Mouse (Mus musculus) left cerebral cortex, postnatal 25 days (tissue): ENCODE results near the gene Adamtsl1. TPM values are rescaled to one million over a fixed set of nuclear protein-coding genes. Genes with fewer than 3 reads are reported as not detected.

ENCODE experiments used
- DNase-seq, 2 experiments: peaks; one replicate each; pipeline ENCODE4 v3.0.0; 2022; ENCODE audit warnings: low spot score in 2 of 2, mixed read lengths in 1 of 2
- intact Hi-C: fragments of 180-260 bp; cut with DNase I; formaldehyde crosslinking; loops from one replicate; pipeline ENCODE4 v1.15.1; 2025
- total RNA-seq, 2 experiments: library from RNA; stranded (reverse); gene quantifications; 2 replicates each; pipeline ENCODE4 v1.2.3; 2021

The Adamtsl1 gene
- total RNA-seq, 2 experiments from 2014 or later: 3.8 to 5.0 TPM

DNA sequence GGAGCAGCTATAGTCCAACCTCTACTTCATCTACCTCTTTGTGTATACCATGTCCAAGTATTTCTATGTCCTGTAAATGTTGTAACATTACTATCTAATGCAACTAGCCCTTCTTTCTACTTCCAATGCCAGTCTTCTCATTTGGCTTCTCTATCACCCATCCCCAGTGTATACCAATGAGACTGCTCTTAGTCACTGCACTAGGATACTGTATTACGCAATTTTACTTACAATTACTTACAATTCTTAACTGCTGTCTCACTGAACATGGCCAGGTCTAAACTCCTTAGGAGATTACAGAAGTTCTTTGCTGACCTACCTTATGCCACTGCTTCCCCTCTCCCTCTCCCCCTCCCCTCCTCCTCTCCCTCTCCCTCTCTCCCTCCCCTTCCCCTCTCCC lies 505.0 kb downstream of the Adamtsl1 start:
- intact Hi-C loops: no loop called here

DNA sequence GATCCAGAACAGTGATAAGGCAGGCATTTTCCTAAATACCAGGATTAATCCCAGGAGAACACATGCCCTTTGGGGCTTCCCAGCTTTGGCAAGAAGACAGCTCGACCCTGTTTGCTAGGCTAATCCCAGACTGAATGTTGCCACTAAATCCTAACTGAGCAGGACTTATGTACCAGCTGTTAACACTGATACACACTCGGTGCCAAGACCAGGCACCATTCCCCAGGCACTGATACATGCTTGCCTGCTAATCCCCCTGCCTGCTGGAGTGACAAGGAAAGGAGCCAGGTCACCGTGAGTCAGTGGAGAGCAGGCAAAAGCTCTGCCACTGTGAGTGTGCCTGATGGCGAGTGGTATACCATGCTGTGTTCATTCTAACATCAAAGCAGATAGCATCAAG lies 505.6 kb downstream of the Adamtsl1 start:
- DNase-seq: no peak
- intact Hi-C loops: no loop called here

More for the DNA sequence above, 505.0 kb downstream of the Adamtsl1 start:
- DNase-seq: no peak

DNA sequence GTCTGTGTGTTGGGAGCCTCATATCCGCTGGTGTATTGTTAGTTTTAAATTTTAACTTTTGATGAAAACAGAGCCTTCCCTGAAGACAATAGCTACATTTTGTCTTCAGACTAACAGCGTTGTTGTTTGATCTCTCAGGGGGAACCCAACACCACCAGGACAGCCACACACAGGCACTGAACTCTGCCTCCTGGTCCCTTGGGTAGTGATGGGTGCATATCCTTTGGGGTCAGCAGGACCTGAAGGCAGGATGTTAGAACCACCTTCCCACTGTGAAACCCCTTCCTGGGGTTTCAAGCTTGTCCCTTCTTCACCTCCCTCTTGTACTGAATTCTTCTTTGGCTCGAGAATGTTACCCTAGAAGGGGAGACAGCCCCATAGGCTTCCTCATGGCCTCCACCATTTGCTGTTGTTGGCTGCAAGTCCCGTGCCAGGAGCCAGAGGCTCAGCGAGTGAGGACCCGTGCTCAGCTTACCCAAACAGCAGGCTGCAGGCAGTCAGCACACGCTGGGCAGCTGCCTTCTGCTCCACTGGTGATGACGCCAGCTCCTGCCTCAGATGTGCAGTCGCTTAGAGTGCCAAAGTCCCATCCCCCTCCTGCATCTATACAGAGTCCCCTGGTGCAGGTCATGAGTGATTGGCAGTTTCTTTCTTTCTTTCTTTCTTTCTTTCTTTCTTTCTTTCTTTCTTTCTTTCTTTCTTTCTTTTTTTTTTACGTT lies 506.6 kb downstream of the Adamtsl1 start:
- intact Hi-C loops: loop anchor here (10.0 kb wide), 1 partner anchor 856 kb away; no protein-coding TSS in a partner anchor
- DNase-seq: peak in 1 of 2 experiments; percentile 9

DNA sequence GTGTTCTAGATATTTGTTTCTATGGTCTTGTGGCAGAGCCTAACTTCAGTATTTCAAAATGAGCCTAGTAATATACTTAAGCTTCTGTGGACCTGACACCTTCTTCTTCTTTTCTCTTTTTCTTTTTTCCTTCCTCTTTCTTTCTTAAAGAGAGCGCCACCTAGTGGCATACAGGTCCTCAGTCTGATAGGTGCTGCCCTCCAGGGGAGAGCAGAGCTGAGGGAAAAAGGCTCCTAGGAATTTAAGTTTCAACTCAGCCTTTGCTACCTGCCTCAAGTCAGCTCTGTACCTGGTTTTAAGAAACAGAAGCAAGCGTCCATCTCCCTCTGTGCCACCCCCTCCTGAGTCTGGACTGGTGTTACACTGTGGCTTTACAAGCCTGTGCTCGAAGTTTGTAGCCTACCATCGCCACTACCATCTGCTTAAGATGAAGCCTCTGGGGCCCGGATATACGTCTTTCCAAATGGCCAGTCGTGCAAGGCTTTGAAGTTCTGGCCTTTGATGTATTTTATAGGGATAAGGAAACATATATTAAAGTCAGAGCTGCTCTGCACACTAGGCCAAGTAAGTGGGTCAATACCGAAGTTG lies 510.7 kb downstream of the Adamtsl1 start:
- intact Hi-C loops: loop anchor here (1.0 to 10.0 kb wide), 2 partner anchors 193 to 860 kb away; no protein-coding TSS in a partner anchor
- DNase-seq: peak; percentile 24 to 42

DNA sequence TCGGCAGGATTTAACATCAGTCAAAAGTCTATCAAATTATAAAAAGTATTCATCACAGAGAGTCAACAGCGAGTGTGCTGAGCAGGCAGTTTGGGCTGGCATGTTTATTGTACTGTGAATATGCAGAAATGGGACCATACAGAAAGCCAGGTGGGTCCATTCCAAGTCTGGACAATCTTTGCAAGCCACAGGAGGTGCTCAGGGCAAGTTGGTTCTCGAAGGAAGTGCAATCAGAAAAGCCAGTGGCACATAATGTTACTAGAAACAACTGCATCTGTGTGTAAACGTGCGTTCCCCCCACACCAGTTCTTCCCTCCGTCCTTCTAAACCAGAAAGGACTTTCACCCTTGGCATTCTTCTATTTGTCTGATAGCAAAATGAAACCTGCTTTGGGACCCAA lies 515.5 kb downstream of the Adamtsl1 start:
- intact Hi-C loops: loop anchor here (10.0 kb wide), 1 partner anchor 865 kb away; no protein-coding TSS in a partner anchor
- DNase-seq: no peak

DNA sequence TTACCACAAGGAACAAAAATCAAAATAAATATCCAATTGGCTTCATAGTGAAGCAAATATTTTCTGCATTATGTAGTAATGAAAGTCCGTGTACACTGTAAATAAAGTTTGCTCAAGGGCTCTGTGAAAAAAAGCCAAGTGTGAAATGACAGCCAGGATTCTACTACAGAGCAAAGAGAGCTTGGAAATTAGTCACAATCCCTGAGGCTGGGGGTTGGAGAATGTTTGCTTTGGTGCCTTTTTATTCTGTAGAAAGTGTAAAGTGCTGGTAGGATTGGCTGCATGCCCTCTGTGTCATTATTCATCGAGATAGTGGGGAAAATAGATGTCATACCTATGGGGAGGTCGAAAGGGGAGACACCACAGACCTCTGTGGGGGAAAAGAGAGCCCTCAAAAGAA lies 516.2 kb downstream of the Adamtsl1 start:
- intact Hi-C loops: no loop called here
- no peak for DNase-seq

DNA sequence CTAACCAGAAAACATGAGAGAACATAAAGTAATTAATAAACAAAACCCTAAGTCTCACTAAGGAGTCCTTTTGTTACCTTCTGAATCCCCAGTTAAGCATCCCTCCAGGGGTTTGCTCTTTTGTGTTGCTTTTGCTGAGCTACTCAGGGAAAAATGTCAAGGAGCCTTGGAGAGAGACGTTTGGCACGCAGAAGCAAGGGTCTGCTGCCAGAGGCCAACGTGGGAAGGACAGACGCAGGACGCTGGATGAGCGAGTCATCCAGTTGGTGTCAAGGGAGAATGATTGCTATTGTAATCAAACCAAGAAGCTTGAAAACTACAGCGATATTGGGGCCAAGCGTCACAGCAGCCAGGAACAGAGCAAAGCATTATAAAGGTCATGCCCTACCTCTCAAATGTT lies 517.1 kb downstream of the Adamtsl1 start:
- DNase-seq: no peak
- intact Hi-C loops: no loop called here

DNA sequence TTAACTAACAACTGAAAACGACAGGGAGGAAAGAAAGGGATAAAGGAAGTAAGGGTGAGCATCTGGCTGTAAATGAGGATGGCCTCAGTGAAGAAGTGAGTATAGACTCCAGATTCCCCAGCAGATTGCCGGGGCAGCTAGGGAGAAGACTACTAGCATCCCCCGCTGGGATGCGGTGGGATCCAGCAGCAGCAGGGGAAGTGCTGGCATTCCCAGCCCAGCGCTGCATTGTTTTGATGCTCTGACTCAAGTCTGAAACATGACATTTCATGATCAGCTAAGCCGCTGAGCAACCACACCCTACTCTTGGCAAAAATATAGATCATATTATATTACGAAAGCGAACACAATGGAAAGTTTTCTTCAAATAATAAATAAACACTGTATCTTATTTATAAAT lies 526.9 kb downstream of the Adamtsl1 start:
- DNase-seq: no peak
- intact Hi-C loops: no loop called here

DNA sequence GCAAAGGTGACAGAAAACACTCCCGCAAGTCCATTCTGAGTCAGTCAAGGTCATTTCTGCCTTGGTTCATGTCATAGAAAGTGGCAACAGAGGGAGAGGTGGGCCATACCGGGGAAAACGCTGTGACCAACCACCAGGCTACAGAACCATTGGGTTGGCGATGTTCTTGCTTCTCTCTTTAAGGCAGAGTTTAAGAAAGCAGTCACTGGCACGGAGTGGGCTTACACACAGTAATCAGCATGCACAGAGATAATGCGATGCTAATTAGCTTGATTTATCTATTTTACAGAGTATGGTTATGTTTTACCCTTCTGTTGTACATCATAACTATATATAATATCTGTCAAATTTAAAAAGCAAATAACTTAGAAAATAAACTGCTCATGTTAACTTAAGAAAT lies 531.5 kb downstream of the Adamtsl1 start:
- intact Hi-C loops: no loop called here
- no peak for DNase-seq

DNA sequence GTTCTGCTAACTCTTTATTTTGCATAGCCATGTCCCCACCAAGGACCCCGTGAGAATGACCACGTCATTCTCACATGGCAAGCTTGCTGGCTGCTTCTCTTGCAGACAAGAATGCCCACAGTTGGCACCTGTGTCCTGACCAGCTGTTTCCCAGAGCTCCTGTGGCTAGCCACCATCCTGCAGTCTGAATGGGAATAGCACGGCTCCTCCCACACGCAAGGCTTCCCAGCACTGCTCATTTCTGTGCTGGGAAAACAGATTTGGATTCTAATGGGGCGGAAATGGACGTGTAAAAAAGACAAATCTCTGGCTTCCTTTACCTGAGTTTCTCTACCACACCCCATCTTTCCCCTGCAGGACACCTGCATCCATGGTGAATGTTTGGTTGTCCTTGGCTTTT lies 531.9 kb downstream of the Adamtsl1 start:
- intact Hi-C loops: no loop called here

DNA sequence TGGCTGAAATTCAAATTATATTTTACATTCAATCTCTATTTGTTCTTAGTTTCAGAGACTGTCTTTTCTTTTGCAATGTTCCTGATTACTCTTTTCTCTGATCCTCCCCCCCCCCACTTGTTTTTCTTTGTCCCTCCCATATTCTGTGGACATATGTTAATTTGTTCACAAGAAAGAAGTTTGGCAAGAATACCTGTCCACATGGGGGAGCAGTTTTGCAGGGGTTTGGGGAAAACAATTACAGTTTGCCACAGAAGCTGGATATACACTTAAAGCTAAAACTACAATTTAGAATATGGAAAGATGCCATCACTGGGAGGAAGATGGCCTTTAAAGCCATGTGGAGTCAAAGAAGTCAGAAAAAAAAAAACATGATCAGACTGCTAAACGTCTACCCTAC lies 532.9 kb downstream of the Adamtsl1 start:
- DNase-seq: no peak
- intact Hi-C loops: no loop called here

More for the DNA sequence above, 531.9 kb downstream of the Adamtsl1 start:
- peak; percentile 31 to 77 for DNase-seq

DNA sequence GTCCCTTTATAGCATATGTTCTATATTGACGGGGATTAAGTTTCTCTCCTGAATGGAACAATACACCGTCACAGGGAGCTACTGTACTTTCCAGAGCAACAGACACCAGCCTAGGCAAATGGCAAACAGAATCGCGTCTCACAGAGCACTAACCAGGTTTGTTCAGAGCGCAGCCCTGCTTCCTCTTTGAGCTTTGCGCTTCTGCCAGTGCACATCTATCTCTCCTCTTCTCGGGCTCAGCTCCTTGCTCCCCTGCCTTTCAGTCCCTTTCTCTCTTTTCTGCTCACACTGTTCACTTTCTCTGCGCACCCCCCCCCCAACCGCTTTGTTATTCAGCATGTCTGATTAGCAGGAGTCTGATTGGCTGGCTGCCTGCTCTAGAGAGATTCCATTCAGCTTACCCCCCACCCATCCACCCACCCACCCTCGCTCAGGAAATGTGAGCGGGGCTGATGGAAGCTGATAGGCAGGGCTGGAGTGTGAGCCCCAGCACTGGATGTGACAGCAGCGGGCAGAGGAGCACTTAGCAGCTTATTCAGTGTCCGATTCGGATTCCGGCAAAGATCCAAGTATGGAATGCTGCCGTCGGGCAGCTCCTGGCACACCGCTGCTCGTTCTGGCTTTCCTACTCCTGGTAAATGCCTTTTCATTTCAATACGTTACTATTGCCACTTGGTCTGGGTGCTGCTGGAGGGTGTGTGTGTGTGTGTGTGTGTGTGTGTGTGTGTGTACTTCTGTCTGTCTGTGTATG lies 539.7 kb downstream of the Adamtsl1 start:
- DNase-seq: peak; percentile 49 to 52
- intact Hi-C loops: loop anchor here (10.0 kb wide), 1 partner anchor 491 kb away; no protein-coding TSS in a partner anchor

DNA sequence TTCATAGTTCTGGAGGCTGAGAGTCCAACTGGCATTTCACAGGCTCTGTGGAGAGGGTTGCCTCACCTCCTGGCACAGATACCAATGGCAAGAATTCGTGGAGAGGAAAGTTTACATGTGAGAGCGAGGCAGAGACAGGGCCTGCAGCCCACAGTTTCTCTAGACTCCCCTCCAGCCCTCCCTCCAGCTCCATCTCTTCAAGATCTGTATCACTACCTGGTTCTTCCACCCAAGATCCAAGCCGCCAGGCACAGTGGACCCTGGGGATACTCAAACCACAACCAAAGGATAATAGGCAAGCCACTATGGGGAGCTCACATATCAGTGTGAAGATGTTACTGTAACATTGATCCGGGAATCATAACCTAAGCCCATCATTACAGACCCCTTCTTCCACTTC lies 546.6 kb downstream of the Adamtsl1 start:
- intact Hi-C loops: no loop called here
- no peak for DNase-seq

DNA sequence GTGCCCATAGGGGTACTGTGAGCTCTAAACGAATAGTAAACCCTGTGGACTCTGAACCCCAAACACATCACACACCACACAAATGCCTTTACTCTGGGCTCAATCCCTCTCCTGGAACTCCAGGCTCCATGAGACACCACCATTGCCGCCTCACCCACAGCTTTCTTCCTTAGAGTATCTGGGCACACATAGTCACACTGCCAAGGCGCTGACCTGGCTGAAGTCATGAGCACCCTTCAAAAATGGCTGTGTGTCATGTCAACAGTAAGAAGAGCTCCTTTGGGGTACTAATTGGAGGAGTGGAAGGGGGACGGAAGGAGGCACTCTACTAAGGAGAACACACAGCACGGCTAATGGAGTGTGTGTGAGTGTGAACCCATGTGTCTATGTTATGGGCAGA lies 554.4 kb downstream of the Adamtsl1 start:
- intact Hi-C loops: no loop called here
- no peak for DNase-seq

DNA sequence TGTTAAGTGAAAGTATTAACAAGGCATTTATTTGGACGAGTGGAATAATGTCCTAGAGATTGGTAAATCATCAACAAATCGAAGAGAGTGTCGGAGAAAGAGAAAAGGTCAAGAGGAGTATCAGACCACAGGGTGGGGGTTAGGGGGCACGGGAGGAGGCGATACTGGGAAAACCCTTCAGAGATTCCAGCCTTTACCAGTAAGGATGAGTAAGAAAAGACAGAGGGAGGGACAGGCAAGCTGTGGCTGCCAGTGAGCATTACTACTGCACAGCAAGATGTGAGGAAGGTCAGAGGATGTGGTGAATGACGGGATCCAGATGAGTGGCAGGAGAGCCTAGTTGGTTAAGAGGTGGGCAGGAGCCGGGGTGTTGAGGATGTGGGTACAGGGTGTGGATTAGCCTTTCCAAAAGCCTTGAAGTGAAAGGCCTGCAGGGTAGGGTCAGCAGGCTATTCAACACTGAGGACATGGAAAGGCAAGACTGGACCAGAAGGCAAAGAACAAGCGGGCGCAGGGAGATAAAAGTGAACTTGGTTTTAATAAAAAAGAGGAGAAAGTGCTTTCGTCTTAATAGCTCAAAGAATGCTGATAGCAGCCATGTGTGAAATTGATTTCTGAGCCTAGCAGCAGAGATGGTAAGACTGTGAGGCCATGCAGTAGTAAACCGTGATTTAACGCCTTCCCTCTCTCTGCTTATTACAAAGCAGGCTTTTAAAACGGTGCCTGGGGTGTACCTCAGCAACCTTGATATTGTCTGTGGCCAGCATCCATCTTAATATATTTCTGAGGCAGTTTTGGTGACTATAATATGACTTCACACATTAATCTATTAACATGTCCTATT lies 555.1 kb downstream of the Adamtsl1 start:
- DNase-seq: no peak
- intact Hi-C loops: no loop called here

DNA sequence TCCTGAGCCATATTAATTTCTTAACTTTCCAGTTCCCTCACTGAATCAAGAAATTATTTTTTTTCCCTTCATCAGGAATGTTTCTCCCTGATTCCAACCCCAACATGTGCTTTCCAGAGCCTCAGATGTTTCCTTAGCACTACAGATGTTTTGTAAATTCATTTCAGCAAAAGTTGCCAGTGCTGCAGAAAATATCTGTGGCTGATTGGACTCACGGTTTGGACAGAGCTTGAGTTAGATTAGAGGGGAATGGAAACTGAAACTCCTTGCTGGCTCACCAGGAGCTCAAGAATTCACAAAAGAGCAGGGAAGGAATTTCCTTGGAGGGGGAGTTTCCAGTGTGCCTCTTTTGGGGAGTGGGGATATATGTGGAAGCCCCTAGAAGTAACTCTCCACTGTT lies 560.9 kb downstream of the Adamtsl1 start:
- intact Hi-C loops: no loop called here
- DNase-seq: no peak

DNA sequence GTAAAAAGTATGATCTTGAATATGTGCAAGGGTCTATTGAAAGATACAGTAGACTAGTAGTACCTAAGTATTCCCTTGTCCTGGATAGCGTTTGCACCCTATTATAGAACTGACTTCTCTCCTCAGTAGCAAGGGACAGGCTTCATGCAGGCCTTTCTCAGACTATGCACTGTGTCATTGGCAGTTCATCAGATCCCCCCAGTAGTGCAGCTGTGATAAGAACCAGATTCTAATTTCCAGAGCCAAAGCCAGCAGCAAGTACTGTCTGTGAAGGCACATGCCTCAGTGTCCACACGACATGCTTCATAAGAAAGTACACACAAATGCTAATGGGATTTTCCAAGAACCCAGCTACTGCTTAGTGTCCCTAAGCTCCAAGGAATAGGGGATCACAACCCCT lies 563.4 kb downstream of the Adamtsl1 start:
- intact Hi-C loops: no loop called here
- DNase-seq: no peak

DNA sequence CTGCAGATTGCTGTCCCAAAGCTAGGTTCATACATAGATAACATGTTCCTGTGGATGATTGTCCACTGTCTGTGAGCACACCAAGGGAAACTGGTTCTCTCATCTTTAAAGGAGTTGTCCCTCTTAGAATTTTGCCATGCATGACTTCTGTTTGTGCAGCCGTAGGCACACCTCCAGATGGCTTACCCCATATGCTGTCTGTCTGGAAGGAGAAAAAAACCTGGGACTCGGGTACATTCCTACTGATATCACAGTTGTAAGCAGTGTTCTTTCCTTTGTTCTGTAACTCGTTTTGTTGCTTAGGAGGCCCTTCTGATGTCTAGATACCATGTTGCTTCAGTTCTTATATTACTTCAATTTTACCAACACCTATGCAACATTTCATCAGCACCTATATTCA lies 563.9 kb downstream of the Adamtsl1 start:
- peak in 1 of 2 experiments; percentile 46 for DNase-seq
- intact Hi-C loops: no loop called here

DNA sequence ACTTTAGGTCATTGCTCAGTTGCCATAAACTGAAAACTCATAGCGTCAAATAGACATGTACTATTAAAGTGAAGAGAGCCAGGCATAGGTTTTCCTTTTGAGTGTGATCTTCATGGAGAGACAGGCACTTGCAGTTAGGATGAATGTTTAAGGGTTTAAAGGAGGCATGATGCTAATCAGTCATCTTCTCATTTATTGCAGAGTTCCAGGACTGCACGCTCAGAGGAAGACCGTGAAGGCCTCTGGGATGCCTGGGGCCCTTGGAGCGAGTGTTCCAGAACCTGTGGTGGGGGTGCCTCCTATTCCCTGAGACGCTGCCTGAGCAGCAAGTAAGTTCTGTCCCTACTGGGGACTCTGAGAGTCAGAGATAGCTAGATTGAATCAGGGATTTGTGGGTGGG lies 573.5 kb downstream of the Adamtsl1 start:
- no peak for DNase-seq
- intact Hi-C loops: no loop called here

DNA sequence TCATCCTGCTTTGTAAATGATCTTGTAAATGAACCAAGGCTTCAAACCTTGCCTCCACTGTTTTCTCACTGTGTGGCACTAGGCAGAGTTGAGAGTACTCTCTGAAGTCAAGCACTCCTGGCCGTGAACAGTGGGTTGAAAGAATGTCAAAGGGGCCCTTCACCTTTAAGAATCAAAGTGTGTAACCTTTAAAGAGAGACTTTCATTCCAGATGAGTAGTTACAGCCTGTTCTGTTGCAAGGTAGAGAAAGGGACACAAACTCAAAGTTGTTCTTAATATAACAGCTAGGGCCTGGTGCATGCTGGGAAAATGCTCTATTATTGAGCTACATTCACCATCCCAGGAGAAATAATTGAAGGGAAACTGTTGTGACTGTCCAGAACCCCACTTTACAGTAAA lies 589.2 kb downstream of the Adamtsl1 start:
- no peak for DNase-seq
- intact Hi-C loops: no loop called here
